Mouse (Mus musculus) liver (tissue): ENCODE measurements at regions not wholly inside any gene's neighbourhood (a gene's known extent, or its start where the extent isn't known, plus 50 kb on each side); places are given as distances from the start of the nearest gene placed in this dataset.

Source experiments
- DNase-seq: peaks from one replicate; pipeline ENCODE4 v3.0.0-alpha.2; 2020; ENCODE audit warnings: mixed read lengths

- DNase-seq = no peak
These were observed 144.1 kb upstream of the Gimd1 start for GRCm38 (mm10) chr3:132485553-132485952.

GRCm38 (mm10) chr3:132506095-132506494, 123.5 kb upstream of the Gimd1 start:
- DNase-seq = peak; percentile 45

DNA sequence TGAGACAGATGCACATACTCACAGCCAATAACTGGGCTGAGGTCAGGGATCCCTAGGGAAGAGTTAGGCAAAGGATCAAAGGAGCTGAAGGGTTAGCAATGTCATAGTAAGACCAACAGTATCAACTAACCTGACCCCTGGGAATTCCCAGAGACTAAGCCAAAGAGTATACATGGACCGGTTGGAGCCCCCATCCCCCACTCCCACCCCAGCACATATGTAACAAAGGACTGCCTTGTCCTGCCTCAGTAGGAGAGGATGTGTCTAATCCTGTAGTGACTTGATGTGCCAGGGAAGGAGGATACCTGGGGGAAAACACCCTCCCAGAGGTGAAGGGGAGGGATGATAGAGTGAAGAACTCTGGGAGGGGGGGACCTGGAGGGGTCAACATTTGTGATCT, 119.4 kb upstream of the Gimd1 start:
- DNase-seq = no peak

DNA sequence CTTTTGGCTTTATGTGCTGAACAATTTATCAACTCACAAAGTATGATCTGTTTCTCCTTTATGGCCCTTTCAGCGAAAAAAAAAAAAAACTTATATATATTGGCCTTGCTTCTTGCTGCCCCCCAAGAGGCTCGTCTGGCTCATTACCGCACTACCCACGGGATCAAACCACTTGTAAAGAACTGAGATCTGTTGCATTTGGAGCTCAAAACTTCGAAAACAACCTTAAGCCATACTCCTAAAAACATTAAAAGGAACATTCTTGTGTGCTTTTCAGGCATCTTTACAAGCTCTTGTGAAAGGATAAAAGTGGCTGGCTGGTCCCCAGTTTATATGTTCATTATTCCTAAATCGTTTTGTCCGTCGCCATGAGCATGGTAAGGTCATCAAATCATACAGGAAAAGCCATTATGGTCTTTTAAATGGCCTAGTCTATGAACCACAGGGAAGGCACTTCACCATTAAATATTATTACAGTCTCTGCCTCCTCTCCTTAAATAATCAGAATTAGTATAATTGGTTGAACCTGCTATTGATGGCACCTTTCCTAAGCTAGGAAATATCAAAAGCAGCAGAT, 117.0 kb upstream of the Gimd1 start:
- no peak for DNase-seq

GRCm38 (mm10) chr3:132533323-132533904, 96.2 kb upstream of the Gimd1 start:
- DNase-seq = no peak

GRCm38 (mm10) chr3:132539780-132540658, 89.6 kb upstream of the Gimd1 start:
- DNase-seq = no peak

GRCm38 (mm10) chr3:132551238-132551808, 78.3 kb upstream of the Gimd1 start:
- DNase-seq = no peak

DNA sequence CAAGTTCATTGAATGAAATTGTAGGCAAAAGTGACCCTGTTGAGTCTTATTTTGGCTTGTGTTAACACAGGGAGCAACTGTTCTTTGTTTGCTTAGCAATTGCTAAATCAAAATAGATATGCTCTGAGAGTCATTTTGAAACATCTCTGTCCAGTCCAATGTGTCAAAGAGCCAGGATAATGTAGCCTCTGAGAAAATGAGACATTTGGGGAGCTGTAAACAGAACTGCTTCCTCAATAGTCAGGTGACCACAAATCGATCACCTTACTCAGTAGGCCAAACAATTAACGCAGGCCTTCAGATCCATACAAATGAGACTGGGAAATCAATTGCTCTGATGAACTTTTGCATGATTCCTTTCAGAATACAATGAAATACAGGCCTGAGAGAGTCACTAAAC, 63.9 kb upstream of the Gimd1 start:
- no peak for DNase-seq

DNA sequence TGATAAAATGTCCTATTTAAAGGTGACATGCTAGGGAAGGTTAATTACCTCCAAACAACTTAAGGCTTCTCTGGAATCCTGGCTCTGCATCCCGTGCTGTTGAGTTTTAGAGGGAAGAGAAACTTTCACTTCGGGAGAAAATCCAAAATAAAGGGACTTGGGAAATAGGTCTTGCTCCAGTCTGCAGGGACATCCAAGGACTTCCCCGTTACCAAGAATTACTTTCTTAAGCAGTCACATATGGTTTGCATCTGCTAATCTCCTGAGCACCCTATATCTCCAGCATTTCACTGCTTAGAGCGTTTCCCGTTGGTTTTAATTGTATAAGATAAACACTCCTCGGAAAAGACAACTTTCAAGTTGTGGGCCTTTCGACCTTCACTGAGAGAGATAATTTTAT, 63.3 kb upstream of the Gimd1 start:
- no peak for DNase-seq
